Mouse (Mus musculus): Measurements from ENCODE around the gene Catsper3. TPM values are rescaled to one million over a fixed set of nuclear protein-coding genes. Genes with fewer than 3 reads are reported as not detected.

Gene Catsper3
- total and polyA plus RNA-seq, 2 experiments from 2014 or later, result 0.19 TPM; not detected in 1

GRCm38 (mm10) chr13:55826008-55826671 is 41.8 kb downstream of the Catsper3 start:
- 1% methylated on average over 56 of the region's 56 CpGs for WGBS
- H3K9ac ChIP-seq, result no peak overlapping the region
- H3K4me2 ChIP-seq (ENCODE audit: low read depth), result no peak overlapping the region
- H3K4me3 ChIP-seq (ENCODE audit: low read depth, low read length), result no peak overlapping the region
- ATAC-seq, result no peak
- H3K27me3 ChIP-seq (ENCODE audit: insufficient read depth, low read length), result peaks cover 71% of the 10 kb centered on the region
- H3K4me1 ChIP-seq (ENCODE audit: insufficient read depth), result no peaks in the 10 kb centered on the region
- H3K9me3 ChIP-seq (ENCODE audit: low read length), result no peaks in the 10 kb centered on the region
- TF ChIP-seq CTCF (IDR thresholded peaks at IDR 0.05; ENCODE audit: low read depth), result no peak
- H3K27ac ChIP-seq (ENCODE audit: low read depth, low read length), result no peak overlapping the region
- H3K36me3 ChIP-seq (ENCODE audit: insufficient read depth), result no peaks in the 10 kb centered on the region
- peak; percentile 56 for DNase-seq

- no peak overlapping the region for H3K27ac ChIP-seq (ENCODE audit: low read depth, low read length)
- H3K27me3 ChIP-seq (ENCODE audit: insufficient read depth, low read length), result peaks cover 70% of the 10 kb centered on the region
- no peaks in the 10 kb centered on the region for H3K9me3 ChIP-seq (ENCODE audit: low read length)
- DNase-seq (peak; percentile 73), ATAC-seq (no peak)
- no peaks in the 10 kb centered on the region for H3K36me3 ChIP-seq (ENCODE audit: insufficient read depth)
- TF ChIP-seq CTCF (IDR thresholded peaks at IDR 0.05; ENCODE audit: low read depth), result no peak
- no peak overlapping the region for H3K9ac ChIP-seq
- H3K4me3 ChIP-seq (ENCODE audit: low read depth, low read length), result no peak overlapping the region
- 4% methylated on average over 13 of the region's 13 CpGs for WGBS
- H3K4me1 ChIP-seq (ENCODE audit: insufficient read depth), result no peaks in the 10 kb centered on the region
- H3K4me2 ChIP-seq (ENCODE audit: low read depth), result no peak overlapping the region
Measured at GRCm38 (mm10) chr13:55826796-55827678, 42.7 kb downstream of the Catsper3 start.

GRCm38 (mm10) chr13:55827679-55828140 is 43.3 kb downstream of the Catsper3 start:
- 0% methylated on average over 6 of the region's 6 CpGs for WGBS
- TF ChIP-seq CTCF (IDR thresholded peaks at IDR 0.05; ENCODE audit: low read depth), result no peak
- no peak for ATAC-seq

GRCm38 (mm10) chr13:55828141-55829017 is 44.0 kb downstream of the Catsper3 start:
- DNase-seq, result no peak
- 2% methylated on average over 50 of the region's 50 CpGs for WGBS
- Histone ChIP-seq H3K27me3 (ENCODE audit: insufficient read depth, low read length) (peaks cover 71% of the 10 kb centered on the region), H3K36me3 (ENCODE audit: insufficient read depth) (no peaks in the 10 kb centered on the region), H3K9me3 (ENCODE audit: low read length) (no peaks in the 10 kb centered on the region), H3K4me1 (ENCODE audit: insufficient read depth) (no peaks in the 10 kb centered on the region), H3K9ac (no peak overlapping the region), H3K4me2 (ENCODE audit: low read depth) (no peak overlapping the region), H3K27ac (ENCODE audit: low read depth, low read length) (no peak overlapping the region), H3K4me3 (ENCODE audit: low read depth, low read length) (no peak overlapping the region)
- TF ChIP-seq CTCF (IDR thresholded peaks at IDR 0.05; ENCODE audit: low read depth), result no peak
- ATAC-seq, result no peak

More at GRCm38 (mm10) chr13:55827679-55828140, 43.3 kb downstream of the Catsper3 start:
- H3K27ac ChIP-seq (ENCODE audit: low read depth, low read length), result no peak overlapping the region
- no peak overlapping the region for H3K9ac ChIP-seq
- H3K27me3 ChIP-seq (ENCODE audit: insufficient read depth, low read length), result peaks cover 71% of the 10 kb centered on the region
- H3K4me3 ChIP-seq (ENCODE audit: low read depth, low read length), result no peak overlapping the region
- H3K4me2 ChIP-seq (ENCODE audit: low read depth), result no peak overlapping the region
- peak; percentile 41 for DNase-seq
- no peaks in the 10 kb centered on the region for H3K36me3 ChIP-seq (ENCODE audit: insufficient read depth)
- H3K4me1 ChIP-seq (ENCODE audit: insufficient read depth), result no peaks in the 10 kb centered on the region
- H3K9me3 ChIP-seq (ENCODE audit: low read length), result no peaks in the 10 kb centered on the region

GRCm38 (mm10) chr13:55829018-55829655 is 44.8 kb downstream of the Catsper3 start:
- peak; percentile 56 for DNase-seq
- Histone ChIP-seq H3K36me3 (ENCODE audit: insufficient read depth) (no peaks in the 10 kb centered on the region), H3K4me2 (ENCODE audit: low read depth) (no peak overlapping the region), H3K4me1 (ENCODE audit: insufficient read depth) (no peaks in the 10 kb centered on the region), H3K9me3 (ENCODE audit: low read length) (no peaks in the 10 kb centered on the region), H3K4me3 (ENCODE audit: low read depth, low read length) (no peak overlapping the region), H3K9ac (no peak overlapping the region), H3K27ac (ENCODE audit: low read depth, low read length) (no peak overlapping the region), H3K27me3 (ENCODE audit: insufficient read depth, low read length) (peaks cover 71% of the 10 kb centered on the region)
- TF ChIP-seq CTCF (IDR thresholded peaks at IDR 0.05; ENCODE audit: low read depth), result no peak
- WGBS, result 4% methylated on average over 12 of the region's 12 CpGs
- ATAC-seq, result no peak

All from forebrain, postnatal 0 days (tissue).